Mouse (Mus musculus): ENCODE measurements around the gene Mbtd1. TPM values are rescaled to one million over a fixed set of nuclear protein-coding genes. Genes with fewer than 3 reads are reported as not detected.

Gene Mbtd1
- polyA plus RNA-seq, 1 experiment from 2014 or later, result 40.3 TPM

DNA sequence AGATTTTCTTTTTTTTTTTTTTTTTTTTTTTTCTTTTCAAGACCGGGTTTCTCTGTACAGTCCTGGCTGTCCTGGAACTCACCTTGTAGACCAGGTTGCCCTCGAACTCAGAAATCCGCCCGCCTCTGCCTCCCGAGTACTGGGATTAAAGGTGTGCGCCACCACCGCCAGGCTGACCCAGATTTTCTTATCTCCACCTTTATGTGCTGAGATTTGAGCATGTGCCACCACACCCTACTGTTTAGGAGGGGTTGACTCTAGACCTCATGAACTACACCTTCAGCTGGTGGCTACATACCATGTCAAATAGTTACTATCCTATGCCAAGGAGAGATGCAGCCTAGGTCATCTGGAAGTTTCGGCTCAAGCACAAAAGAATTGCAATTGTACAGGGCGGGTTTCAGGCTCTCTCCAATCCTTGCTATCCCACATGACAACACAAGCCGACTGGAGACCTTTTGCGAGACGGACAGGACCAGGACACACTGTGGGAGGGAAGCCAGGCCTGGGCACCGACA, 69.1 kb downstream of the Mbtd1 start:
- no peaks in the 10 kb centered on the region for H3K9me3 ChIP-seq
- H3K36me3 ChIP-seq, result peaks cover 66% of the 10 kb centered on the region
- H3K27ac ChIP-seq, result peak overlapping the region; percentile 91
- peak overlapping the region; percentile 92 for H3K4me2 ChIP-seq (replicated peaks)
- WGBS, result 48% methylated on average over 13 of the region's 13 CpGs
- peak overlapping the region; percentile 75 for H3K4me3 ChIP-seq
- H3K27me3 ChIP-seq, result no peaks in the 10 kb centered on the region
- ATAC-seq (ENCODE audit: low FRiP score, low read depth), result no peak
- peaks cover 34% of the 10 kb centered on the region for H3K4me1 ChIP-seq
- peak overlapping the region; percentile 81 for H3K9ac ChIP-seq

DNA sequence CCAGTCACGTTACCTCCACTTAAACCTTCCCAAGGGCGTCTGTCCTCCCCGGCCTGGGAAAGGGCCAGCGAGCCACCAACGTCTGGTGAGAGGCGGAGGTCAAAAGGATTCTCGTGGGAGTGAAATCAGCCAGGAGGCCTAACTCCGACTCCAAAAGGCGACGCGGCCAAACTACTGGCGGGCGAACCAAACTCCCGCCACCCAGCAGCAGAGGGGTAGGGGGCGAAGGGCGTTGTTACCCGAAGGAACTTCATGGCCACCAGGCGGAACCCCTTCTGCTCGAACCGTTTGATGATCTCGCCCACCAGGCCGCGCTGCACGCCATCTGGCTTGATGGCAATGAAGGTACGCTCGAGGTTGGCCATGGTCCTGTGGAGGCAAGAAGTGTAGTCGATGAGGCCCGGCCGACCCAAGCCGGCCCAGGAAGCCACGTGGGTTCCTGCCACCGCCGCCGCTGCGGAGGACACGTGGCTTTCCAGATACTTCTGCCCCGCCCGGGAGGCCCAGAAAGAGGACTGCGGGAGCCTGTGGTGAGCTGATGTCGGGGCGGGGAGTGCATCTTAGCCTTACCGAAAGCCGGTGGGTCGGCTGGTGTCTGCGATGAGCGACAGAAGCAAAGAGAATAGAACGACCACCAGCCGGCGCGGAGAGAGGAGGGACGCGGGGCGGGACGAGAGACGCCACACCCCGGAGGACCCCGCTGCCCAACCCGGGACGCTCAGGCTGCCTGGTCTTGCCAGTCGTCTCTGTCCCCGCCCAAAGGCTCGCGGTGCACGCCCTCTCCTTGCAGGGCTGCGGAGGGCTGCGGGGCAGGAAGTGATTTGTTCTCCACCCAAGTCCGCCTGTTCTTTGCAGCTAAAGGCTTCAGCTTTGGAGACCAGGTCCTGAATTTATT, 69.9 kb downstream of the Mbtd1 start:
- peak; percentile 98 for ATAC-seq (ENCODE audit: low FRiP score, low read depth)
- Histone ChIP-seq H3K4me3 (peak overlapping the region; percentile 75), H3K9me3 (no peaks in the 10 kb centered on the region), H3K27me3 (no peaks in the 10 kb centered on the region), H3K9ac (peak overlapping the region; percentile 81), H3K4me1 (peaks cover 34% of the 10 kb centered on the region), H3K27ac (peak overlapping the region; percentile 91), H3K36me3 (peaks cover 64% of the 10 kb centered on the region), H3K4me2 (replicated peaks) (peak overlapping the region; percentile 92)
- WGBS, result under 1% methylated on average over 67 of the region's 67 CpGs

DNA sequence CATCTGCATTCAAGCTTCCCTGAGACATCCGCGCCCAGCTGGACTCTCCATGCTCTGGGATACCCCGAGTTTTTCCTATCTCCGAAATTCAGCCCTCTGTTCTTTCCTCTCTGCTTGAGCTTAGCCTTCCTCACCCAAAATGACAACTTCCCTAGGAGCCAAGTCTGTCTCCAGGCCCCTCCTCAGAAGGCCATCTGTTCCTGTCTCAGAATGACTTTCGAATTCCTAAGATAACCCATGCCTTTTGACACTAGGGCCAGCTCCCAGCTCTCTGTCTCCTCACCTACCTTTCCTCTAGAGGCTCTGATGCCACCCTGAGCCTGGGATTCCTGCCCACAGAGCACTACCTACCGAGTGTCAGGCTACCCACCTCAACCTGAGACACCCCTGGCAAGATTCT, 70.5 kb downstream of the Mbtd1 start, which contains the start of gene Nme2:
Gene Nme2 (minus strand): TSS at position 101 of the 400 bp plus-strand sequence.
- Histone ChIP-seq H3K9me3 (no peaks in the 10 kb centered on the region), H3K9ac (peak within 1 kb of the TSS; percentile 81), H3K4me2 (replicated peaks) (peak within 1 kb of the TSS; percentile 92), H3K27ac (peak within 1 kb of the TSS; percentile 91), H3K4me3 (peak within 1 kb of the TSS; percentile 75), H3K36me3 (peaks cover 64% of the 10 kb centered on the region), H3K27me3 (no peaks in the 10 kb centered on the region), H3K4me1 (peaks cover 34% of the 10 kb centered on the region)
- peak; percentile 8; the same call in 1 of the 2 replicates for ATAC-seq (ENCODE audit: low FRiP score, low read depth)
- WGBS, result 3% methylated on average over 6 of the region's 6 CpGs

- no peak overlapping the region for H3K9ac ChIP-seq
- H3K9me3 ChIP-seq, result no peaks in the 10 kb centered on the region
- no peak for ATAC-seq (ENCODE audit: low FRiP score, low read depth)
- H3K27me3 ChIP-seq, result no peaks in the 10 kb centered on the region
- no peak overlapping the region for H3K4me3 ChIP-seq
- 80% methylated on average over 2 of the region's 2 CpGs for WGBS
- no peak overlapping the region for H3K27ac ChIP-seq
- H3K4me2 ChIP-seq (replicated peaks), result no peak overlapping the region
- peaks cover 63% of the 10 kb centered on the region for H3K36me3 ChIP-seq
- peaks cover 34% of the 10 kb centered on the region for H3K4me1 ChIP-seq
These were observed 71.4 kb downstream of the Mbtd1 start for GRCm38 (mm10) chr11:93957031-93957555.

- no peak overlapping the region for H3K4me3 ChIP-seq
- H3K36me3 ChIP-seq, result peaks cover 63% of the 10 kb centered on the region
- WGBS, result 68% methylated on average over 4 of the region's 4 CpGs
These were observed 72.1 kb downstream of the Mbtd1 start for GRCm38 (mm10) chr11:93957746-93958145.

GRCm38 (mm10) chr11:93961482-93961881, 75.8 kb downstream of the Mbtd1 start:
- Histone ChIP-seq H3K4me1 (peaks cover 6% of the 10 kb centered on the region), H3K36me3 (peaks cover 79% of the 10 kb centered on the region), H3K9ac (no peak overlapping the region), H3K27me3 (no peaks in the 10 kb centered on the region), H3K4me3 (no peak overlapping the region), H3K4me2 (replicated peaks) (no peak overlapping the region), H3K27ac (no peak overlapping the region), H3K9me3 (no peaks in the 10 kb centered on the region)
- no peak for ATAC-seq (ENCODE audit: low FRiP score, low read depth)
- WGBS, result 91% methylated on average over 6 of the region's 6 CpGs

More at GRCm38 (mm10) chr11:93957746-93958145, 72.1 kb downstream of the Mbtd1 start:
- no peak for ATAC-seq (ENCODE audit: low FRiP score, low read depth)
- Histone ChIP-seq H3K4me2 (replicated peaks) (no peak overlapping the region), H3K9ac (no peak overlapping the region; the same call in 1 of the 2 replicates), H3K27me3 (no peaks in the 10 kb centered on the region), H3K9me3 (no peaks in the 10 kb centered on the region), H3K4me1 (peaks cover 28% of the 10 kb centered on the region), H3K27ac (no peak overlapping the region)

DNA sequence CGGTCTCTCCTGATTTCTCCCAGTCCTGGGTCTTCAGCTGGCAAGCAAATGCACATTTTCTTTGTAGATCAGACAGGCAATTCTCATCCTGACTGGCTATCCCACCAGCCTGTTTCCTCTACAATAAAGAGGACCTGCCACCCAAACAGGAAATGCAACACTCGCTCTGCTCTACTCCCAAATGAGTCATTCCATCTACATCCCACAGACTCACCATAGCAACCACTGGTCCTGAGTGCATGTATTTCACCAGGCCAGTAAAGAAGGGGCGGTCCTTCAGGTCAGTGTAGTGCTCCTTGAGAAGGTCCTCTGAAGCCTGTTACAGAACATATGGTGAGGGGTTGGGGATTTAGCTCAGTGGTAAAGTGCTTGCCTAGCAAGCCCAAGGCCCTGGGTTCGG, 77.4 kb downstream of the Mbtd1 start:
- H3K4me1 ChIP-seq, result peaks cover 9% of the 10 kb centered on the region
- H3K4me3 ChIP-seq, result no peak overlapping the region
- 86% methylated on average over 4 of the region's 4 CpGs for WGBS
- H3K27me3 ChIP-seq, result no peaks in the 10 kb centered on the region
- no peak overlapping the region for H3K9ac ChIP-seq
- peaks cover 73% of the 10 kb centered on the region for H3K36me3 ChIP-seq
- no peak overlapping the region for H3K27ac ChIP-seq
- no peak for ATAC-seq (ENCODE audit: low FRiP score, low read depth)
- no peaks in the 10 kb centered on the region for H3K9me3 ChIP-seq
- H3K4me2 ChIP-seq (replicated peaks), result no peak overlapping the region

GRCm38 (mm10) chr11:93965391-93965790, 79.7 kb downstream of the Mbtd1 start:
- no peaks in the 10 kb centered on the region for H3K9me3 ChIP-seq
- no peak for ATAC-seq (ENCODE audit: low FRiP score, low read depth)
- no peaks in the 10 kb centered on the region for H3K27me3 ChIP-seq
- H3K27ac ChIP-seq, result no peak overlapping the region
- no peak overlapping the region for H3K4me3 ChIP-seq
- peaks cover 16% of the 10 kb centered on the region for H3K4me1 ChIP-seq
- peaks cover 51% of the 10 kb centered on the region for H3K36me3 ChIP-seq
- WGBS, result 92% methylated on average over 6 of the region's 6 CpGs
- H3K4me2 ChIP-seq (replicated peaks), result no peak overlapping the region
- H3K9ac ChIP-seq, result no peak overlapping the region

DNA sequence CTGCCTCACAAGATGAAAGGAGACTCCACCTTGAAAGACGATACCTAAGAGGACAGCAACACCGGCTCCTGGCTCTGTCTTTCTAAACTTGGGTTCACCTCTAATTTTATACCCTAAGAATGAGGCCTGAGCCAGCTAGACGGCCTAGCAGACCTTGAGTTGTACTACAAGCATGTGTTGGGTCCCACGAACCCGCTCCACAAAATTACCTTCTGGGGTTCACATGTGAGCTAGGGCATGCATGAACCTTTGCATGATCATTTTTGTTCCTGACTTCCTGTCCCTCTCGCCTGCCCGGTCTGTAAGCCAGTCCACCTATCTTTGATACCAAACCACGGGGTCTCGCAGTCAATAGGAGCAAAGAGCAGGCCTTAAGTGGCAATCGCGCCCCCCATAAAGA, 81.7 kb downstream of the Mbtd1 start:
- Histone ChIP-seq H3K4me3 (peak overlapping the region; percentile 69), H3K4me1 (peaks cover 16% of the 10 kb centered on the region), H3K9ac (peak overlapping the region; percentile 79), H3K36me3 (peaks cover 33% of the 10 kb centered on the region), H3K9me3 (no peaks in the 10 kb centered on the region), H3K4me2 (replicated peaks) (peak overlapping the region; percentile 90), H3K27me3 (no peaks in the 10 kb centered on the region), H3K27ac (peak overlapping the region; percentile 45; the same call in 1 of the 2 replicates)
- no peak for ATAC-seq (ENCODE audit: low FRiP score, low read depth)
- WGBS, result 2% methylated on average over 11 of the region's 11 CpGs

DNA sequence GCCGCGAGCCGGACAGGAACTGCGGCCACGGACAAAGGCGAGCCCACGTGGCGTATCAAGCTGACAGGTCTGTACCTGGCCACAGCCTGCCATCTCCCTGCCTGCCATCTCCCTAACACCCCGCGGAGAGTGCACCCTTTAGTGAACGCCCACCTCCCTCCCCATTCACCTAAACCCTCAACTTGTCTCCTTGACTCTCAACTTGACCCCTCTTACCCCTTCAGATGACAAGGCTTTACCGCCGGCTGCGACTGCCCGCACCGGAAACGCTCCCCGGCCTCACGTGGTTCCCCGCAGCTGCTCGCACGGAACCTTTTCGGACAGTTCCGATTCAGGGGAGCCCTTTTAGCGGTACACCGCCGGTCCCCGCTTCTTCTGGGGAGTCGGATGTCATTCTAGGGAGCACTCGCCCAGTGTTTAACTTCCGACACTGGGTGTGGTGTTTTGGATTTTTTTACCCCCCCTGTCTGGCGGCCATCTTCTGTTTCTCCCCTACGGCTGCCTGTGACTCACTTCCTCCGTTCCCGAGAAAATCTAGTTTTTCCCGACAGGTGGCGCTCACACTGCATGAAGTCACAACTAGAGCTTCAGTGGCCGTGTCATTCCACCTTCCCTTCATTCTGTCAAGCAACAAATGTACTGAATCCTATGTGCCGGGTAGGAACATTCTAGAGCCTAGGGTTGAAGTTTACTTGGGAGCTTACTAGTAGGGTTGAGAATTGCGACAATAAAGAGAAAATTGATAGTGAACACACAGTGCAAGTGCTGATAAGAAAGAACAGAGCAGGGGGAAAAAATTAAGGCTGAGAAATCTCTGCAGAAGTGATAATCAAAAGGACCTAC, 82.6 kb downstream of the Mbtd1 start, which contains the start of the genes Gm20390 and Nme1:
Gene Gm20390 (minus strand): TSS at position 289 of the 843 bp plus-strand sequence.
Gene Nme1 (minus strand): TSS at position 517 of the 843 bp plus-strand sequence.
- H3K4me1 ChIP-seq, result peaks cover 16% of the 10 kb centered on the region
- peak within 1 kb of the TSS; percentile 69 for H3K4me3 ChIP-seq
- peak; percentile 97 for ATAC-seq (ENCODE audit: low FRiP score, low read depth)
- H3K27ac ChIP-seq, result peak within 1 kb of the TSS; percentile 58
- H3K4me2 ChIP-seq (replicated peaks), result peak within 1 kb of the TSS; percentile 90
- no peaks in the 10 kb centered on the region for H3K9me3 ChIP-seq
- H3K27me3 ChIP-seq, result no peaks in the 10 kb centered on the region
- peaks cover 25% of the 10 kb centered on the region for H3K36me3 ChIP-seq
- under 1% methylated on average over 40 of the region's 40 CpGs for WGBS
- peak within 1 kb of the TSS; percentile 79 for H3K9ac ChIP-seq

GRCm38 (mm10) chr11:93968848-93969128, 83.1 kb downstream of the Mbtd1 start:
- H3K27ac ChIP-seq, result no peak overlapping the region
- peak overlapping the region; percentile 69 for H3K4me3 ChIP-seq
- peaks cover 16% of the 10 kb centered on the region for H3K4me1 ChIP-seq
- H3K9ac ChIP-seq, result peak overlapping the region; percentile 32; the same call in 1 of the 2 replicates
- H3K4me2 ChIP-seq (replicated peaks), result peak overlapping the region; percentile 58
- ATAC-seq (ENCODE audit: low FRiP score, low read depth), result no peak
- no peaks in the 10 kb centered on the region for H3K27me3 ChIP-seq
- H3K9me3 ChIP-seq, result no peaks in the 10 kb centered on the region
- peaks cover 21% of the 10 kb centered on the region for H3K36me3 ChIP-seq
- 44% methylated on average over 6 of the region's 6 CpGs for WGBS

Measured in limb, embryonic 13.5 days (tissue).